Mouse (Mus musculus): ENCODE measurements around the gene Vnn3.

DNA sequence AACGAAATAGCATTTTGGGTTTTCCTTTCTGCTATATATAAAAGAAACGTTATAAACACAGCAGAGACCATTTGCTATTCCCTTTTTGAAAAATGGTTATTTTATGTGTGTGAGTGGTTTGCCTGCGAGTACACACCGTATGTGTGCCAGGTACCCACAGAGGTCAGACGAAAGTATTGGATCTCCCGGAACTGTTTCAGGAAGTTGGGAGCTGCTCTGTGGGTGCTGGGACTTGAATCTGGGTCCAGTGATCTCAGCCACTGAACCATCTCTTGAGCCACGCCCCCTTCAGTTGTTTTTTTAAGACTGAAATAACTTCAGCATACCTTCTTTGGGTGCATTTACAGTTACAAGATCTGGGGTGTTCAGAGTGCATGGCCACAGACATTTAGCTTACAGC is 44.1 kb downstream of the Vnn3 start:
- no peak for TF ChIP-seq CTCF (IDR thresholded peaks at IDR 0.05; ENCODE audit: borderline replicate concordance, insufficient read depth, low read depth, low read length)
- no peak for TF ChIP-seq POLR2A (IDR thresholded peaks at IDR 0.05; ENCODE audit: borderline replicate concordance, insufficient read depth, low read length)
